Mouse (Mus musculus) embryonic facial prominence, embryonic 11.5 days (tissue): ENCODE measurements around the gene Pou6f2. TPM values are rescaled to one million over a fixed set of nuclear protein-coding genes. Genes with fewer than 3 reads are reported as not detected.

ENCODE experiments used
- ATAC-seq: fragments of 200-750 bp; cut with Nextera tagmentation; replicated peaks from 2 replicates; pipeline ENCODE4 v1.8.0; 2017; ENCODE audit warnings: low read depth; ENCODE audit not compliant: insufficient number of reproducible peaks, low FRiP score, low TSS enrichment
- DNase-seq: peaks from one replicate; pipeline ENCODE4 v3.0.0-alpha.2; 2015; ENCODE audit warnings: low spot score
- H3K27ac ChIP-seq: fragments of 300-500 bp; sonication (generic); replicated peaks from 2 replicates; pipeline ENCODE4 v1.5.1; 2014; ENCODE audit warnings: mild to moderate bottlenecking, low read depth, low read length, control low read depth
- H3K27me3 ChIP-seq: fragments of 300-500 bp; sonication (generic); 2 replicates; pipeline ENCODE4 v1.6.1; 2014; ENCODE audit warnings: mild to moderate bottlenecking, low read length, moderate library complexity, mixed read lengths; ENCODE audit not compliant: control insufficient read depth, insufficient read depth
- H3K36me3 ChIP-seq: fragments of 300-500 bp; sonication (generic); replicated peaks from 2 replicates; pipeline ENCODE4 v1.6.1; 2014; ENCODE audit warnings: low read depth, mild to moderate bottlenecking, low read length, moderate library complexity, mixed read lengths; ENCODE audit not compliant: control insufficient read depth, insufficient read depth
- H3K4me1 ChIP-seq: fragments of 300-500 bp; sonication (generic); 2 replicates; pipeline ENCODE4 v1.6.1; 2014; ENCODE audit warnings: low read length, mixed read lengths; ENCODE audit not compliant: control insufficient read depth, insufficient read depth
- H3K4me2 ChIP-seq: fragments of 300-500 bp; sonication (generic); 2 replicates; pipeline ENCODE4 v1.6.1; 2014; ENCODE audit warnings: low read depth, mild to moderate bottlenecking, control low read depth, low read length, moderate library complexity
- H3K4me3 ChIP-seq: fragments of 300-500 bp; sonication (generic); 2 replicates; pipeline ENCODE4 v1.5.1; 2014; ENCODE audit warnings: low read depth, low read length, control low read depth
- H3K9ac ChIP-seq: fragments of 300-500 bp; sonication (generic); replicated peaks from 2 replicates; pipeline ENCODE4 v1.6.1; 2014; ENCODE audit warnings: mild to moderate bottlenecking, control low read depth, low read length
- H3K9me3 ChIP-seq: fragments of 300-500 bp; sonication (generic); replicated peaks from 2 replicates; pipeline ENCODE4 v1.6.1; 2016; ENCODE audit warnings: mild to moderate bottlenecking, low read length, inconsistent platforms, mixed read lengths; ENCODE audit not compliant: control insufficient read depth
- WGBS: fragments of 180-500 bp; shearing (Covaris S2); extraction: QIAGEN DNeasy Blood & Tissue Kit; methylation state at CpG from one replicate; pipeline ENCODE4 v1.1.7; 2014; 5-methylcytosine and 5-hydroxymethylcytosine counted together
- polyA plus RNA-seq: library from polyadenylated mRNA; unstranded; fragments of >200 nt; fragmentation: Nextera tagmentation; extraction: Ambion mirVana; gene quantifications from 2 replicates; pipeline ENCODE4 v1.2.1, GENCODE M21; 2014

Gene Pou6f2
- polyA plus RNA-seq, 1 experiment from 2014 or later: 1.0 TPM

- Histone ChIP-seq H3K9ac (no peak overlapping the region), H3K9me3 (no peaks in the 10 kb centered on the region), H3K27ac (no peak overlapping the region), H3K36me3 (no peaks in the 10 kb centered on the region), H3K4me1 (no peaks in the 10 kb centered on the region), H3K4me2 (no peak overlapping the region), H3K4me3 (no peak overlapping the region), H3K27me3 (no peaks in the 10 kb centered on the region)
- no peak for ATAC-seq
- 81% methylated on average over 2 of the region's 2 CpGs for WGBS
- DNase-seq: no peak
Observed at GRCm38 (mm10) chr13:18120406-18120805, 277.1 kb downstream of the Pou6f2 start.

GRCm38 (mm10) chr13:18081443-18082119 lies 315.9 kb downstream of the Pou6f2 start:
- ATAC-seq: no peak
- WGBS: 83% methylated on average over 10 of the region's 10 CpGs
- H3K27ac ChIP-seq: no peak overlapping the region
- no peak for DNase-seq
- no peak overlapping the region for H3K9ac ChIP-seq
- no peak overlapping the region for H3K4me2 ChIP-seq
- H3K4me1 ChIP-seq: no peaks in the 10 kb centered on the region
- H3K9me3 ChIP-seq: no peaks in the 10 kb centered on the region
- no peaks in the 10 kb centered on the region for H3K36me3 ChIP-seq
- no peak overlapping the region for H3K4me3 ChIP-seq
- H3K27me3 ChIP-seq: no peaks in the 10 kb centered on the region
